Mouse (Mus musculus) cerebellum, adult 9-11 months (tissue): Measurements from ENCODE around the gene Capza3.

Experiments
- DNase-seq: peaks from one replicate; pipeline ENCODE4 v3.0.0; 2022

The Capza3 gene

DNA sequence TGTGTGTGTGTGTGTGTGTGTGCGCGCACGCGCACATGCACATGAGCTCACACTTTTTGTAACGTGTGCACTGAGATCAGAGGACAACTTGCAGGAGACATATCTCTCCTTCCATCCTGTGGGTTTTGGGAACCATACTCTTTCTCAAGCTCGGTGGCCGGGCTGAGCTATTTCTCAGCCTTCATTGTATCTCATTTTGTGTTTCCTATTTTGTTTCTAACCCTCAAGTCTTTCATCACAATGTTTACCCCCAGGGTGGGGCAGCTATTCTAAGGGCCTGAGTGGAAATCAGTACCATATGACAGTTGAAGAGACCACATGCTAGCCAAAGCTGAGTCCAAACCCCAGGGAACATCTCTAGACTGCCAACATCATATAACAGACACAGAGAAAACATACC lies at the start of gene Capza3:
Capza3 (plus strand) TSS at position 301 of the 400 bp plus-strand sequence.
- no peak for DNase-seq

DNA sequence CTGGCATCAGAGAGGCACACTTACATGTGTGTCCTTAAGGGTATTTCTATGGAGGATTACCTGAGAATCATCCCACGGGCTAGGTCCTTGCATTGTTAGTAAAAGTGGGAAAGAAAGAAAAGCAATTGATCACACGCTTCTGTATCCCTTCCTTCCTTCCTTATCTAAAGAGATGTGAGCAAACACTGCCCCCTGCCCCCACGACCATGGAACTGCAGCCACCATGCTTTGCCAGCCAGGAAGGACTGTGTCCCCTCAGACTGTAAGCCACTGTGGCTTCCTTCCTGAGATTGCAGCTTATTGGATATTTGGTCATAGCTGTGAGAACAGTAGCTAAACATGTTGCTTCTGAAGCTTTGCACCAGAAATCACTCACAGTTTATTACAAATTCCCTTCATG lies 35.9 kb upstream of the Capza3 start:
- DNase-seq, result no peak

DNA sequence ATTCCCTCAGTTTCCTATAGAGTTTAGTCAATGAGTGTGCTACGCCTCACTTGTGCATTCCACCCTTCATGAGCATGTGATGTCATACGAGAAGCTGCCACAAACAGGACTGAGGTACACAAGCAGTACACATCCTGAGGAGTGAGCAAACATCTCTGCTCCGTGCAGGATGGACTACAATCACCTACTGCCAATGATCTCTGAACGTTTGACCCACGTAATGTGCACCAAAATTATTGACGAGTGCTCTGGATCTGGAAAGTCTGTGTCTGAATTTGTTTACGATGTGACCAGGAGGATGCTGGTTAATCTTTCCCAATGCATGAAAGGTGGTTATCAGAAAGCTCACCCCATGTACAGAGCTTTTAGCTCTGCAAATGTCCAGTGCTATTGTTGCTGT lies 16.6 kb upstream of the Capza3 start:
- DNase-seq, result no peak

DNA sequence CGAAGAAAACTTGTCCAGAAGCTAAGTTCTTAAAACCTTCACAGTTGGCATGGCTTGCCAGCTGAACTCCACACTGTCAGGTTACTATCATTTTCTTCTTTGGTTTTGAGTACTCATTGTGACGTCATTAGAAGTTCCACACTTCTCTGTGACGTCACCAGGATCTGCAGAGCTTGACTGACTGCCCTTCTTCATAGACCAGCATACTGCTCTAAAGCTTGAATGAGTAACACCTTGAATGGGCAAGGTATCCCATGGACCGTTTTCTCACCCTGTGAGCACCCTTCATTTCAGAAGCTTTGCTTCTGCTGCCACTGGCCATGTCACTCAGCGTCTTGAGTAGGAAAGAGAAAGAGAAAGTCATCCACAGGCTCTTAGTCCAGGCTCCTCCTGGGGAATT lies 305 bp downstream of the Capza3 start, which contains the start of gene Plcz1:
Plcz1 (minus strand) TSS at position 101 of the 400 bp plus-strand sequence.
- DNase-seq, result no peak

DNA sequence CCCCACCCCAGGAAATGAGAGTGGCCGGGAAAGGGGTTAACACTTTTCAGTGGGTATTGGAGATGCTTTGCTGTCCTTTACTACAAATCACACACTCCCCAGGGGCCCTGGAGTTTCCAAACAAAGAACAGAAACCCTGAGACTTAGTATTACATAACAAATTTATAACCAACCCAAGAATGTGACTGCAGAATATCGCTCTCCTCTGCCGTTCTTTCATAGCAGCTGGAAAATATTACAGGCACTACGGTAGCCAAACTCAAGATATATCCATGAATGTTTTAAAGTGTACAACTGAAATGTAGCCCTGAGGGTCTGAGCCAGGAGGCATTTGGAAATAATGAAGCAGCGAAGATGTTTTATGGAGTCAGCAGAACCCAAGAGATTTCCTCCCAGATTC lies 10.4 kb downstream of the Capza3 start:
- no peak for DNase-seq

DNA sequence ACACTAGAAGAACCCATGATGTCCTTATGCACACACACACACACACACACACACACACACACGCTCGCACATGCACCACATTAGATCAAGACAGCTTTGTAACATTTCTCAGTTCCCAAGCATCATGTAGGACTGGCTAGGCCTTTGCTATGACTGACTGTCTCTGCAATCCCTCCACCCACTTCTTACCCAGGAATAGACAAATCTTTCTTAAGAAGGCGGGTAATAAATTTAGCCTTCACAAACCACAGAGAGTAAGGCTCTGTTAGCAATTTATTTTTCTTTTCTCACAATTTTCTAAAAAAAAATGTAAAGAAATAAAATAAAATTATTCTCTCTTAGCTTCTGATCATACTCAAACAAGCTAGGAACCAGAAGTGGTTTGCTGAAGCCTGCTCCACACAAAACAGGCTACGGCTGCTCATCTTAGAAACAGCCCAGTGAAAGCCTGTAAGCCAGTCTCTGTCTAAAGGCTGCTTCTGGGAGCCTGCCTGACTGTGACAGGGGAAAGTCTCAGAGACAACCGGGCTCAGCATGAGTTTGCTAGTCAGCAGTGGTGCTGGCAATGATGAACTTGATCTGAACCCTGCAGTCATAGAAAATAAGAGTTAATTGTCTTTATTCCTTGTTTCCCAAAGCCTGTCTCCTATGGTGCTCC lies 13.3 kb downstream of the Capza3 start:
- DNase-seq, result no peak

DNA sequence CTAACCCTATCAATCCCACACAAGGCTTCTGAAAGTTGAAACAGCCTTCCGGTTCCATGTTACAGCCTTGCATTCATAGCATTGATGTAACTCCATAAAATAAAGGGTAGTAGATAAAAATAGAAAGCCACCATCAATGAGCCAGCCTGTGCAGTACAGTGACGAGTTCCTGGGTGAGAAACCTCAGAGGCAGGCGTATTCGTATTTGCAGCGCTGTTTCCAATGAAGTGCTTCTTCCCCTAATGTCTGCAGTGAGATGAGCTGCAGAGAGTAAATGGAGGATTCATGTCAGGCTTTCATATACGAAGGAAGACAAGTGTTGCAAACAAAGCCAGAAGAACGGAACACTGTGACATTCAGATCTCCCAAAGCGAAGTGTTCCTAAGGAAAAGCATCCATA lies 28.1 kb downstream of the Capza3 start:
- DNase-seq, result no peak

DNA sequence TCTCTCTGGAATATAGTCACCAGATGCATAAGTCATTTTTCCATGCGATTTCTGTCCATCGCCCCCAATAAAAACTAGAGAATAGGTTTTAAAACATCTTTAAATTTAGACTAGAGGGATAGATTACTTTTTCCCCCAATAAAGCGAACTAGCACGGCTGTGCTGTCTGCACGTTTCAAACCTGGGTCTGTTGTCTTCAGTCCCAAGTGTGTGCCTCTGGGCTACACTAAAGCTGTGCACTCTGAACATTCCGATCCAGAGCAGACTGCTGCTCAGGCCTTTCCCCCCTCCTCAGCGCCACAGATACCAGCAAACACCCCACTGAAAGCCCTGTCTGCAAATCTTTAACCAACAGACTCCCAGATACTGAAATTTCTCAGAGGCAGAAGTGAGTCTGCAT lies 39.9 kb downstream of the Capza3 start:
- DNase-seq, result no peak

DNA sequence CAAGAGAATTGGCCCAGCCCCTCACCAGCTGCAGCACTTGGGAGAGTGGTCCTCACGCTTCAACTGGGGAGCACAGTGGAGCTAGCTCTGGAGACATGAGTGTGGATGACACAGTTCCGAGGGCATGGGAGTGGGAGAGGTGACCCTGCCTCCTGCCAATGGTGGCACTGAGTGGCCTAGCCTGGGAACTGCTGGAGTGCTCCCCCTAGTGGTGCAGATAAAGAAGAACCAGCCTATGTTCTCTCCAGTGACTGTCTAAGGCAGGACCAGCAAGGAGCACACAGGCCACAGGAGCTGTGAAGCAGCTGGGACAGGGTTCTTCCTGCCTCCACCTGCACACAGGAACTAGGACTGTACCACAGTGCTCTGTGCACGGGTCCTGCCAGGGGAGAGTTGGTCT lies 40.7 kb downstream of the Capza3 start:
- DNase-seq, result no peak

DNA sequence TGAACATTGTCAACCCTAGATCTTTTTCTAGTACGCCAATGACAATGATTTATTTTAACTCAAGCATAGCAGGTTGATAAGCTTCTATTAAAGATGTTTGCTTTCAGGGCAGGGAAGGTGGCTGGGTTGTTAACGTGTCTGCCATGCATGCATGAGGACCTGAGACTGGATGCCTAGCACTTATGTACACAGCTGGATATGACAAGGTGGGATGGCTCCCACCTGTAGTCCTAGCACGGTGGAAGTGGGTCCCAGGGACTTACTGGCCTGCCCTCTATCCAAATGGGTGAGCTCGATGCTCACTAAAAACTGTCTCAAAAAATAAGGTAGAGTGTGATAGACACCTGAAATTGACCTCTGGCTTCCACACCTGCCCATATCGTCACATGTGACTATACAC lies 48.8 kb downstream of the Capza3 start:
- no peak for DNase-seq
